Mouse (Mus musculus) CH12.LX (cell line): ENCODE measurements at regions not wholly inside any gene's neighbourhood (a gene's known extent, or its start where the extent isn't known, plus 50 kb on each side); places are given as distances from the start of the nearest gene placed in this dataset.

Experiments
- ELF1 ChIP-seq: IDR thresholded peaks from 2 replicates; pipeline ENCODE4 v1.6.1; 2014; ENCODE audit warnings: low read depth, mild to moderate bottlenecking, inconsistent platforms, low read length, improper control_type of control experiment
- EP300 ChIP-seq: IDR thresholded peaks from 2 replicates; pipeline ENCODE4 v1.6.1; 2011; ENCODE audit warnings: low read length, improper control_type of control experiment
- JUN ChIP-seq: IDR thresholded peaks from 2 replicates; pipeline ENCODE4 v1.6.1; 2011; ENCODE audit warnings: low read depth, mild to moderate bottlenecking, low read length, improper control_type of control experiment, moderate library complexity; ENCODE audit not compliant: insufficient read depth
- JUND ChIP-seq: conservative IDR thresholded peaks from 2 replicates; pipeline ENCODE4 v1.6.1; 2011; ENCODE audit warnings: low read depth, low read length, improper control_type of control experiment
- POLR2AphosphoS2 ChIP-seq: IDR thresholded peaks from 2 replicates; pipeline ENCODE4 v1.6.1; 2011; ENCODE audit warnings: low read depth, low read length, improper control_type of control experiment
- TCF12 ChIP-seq: IDR thresholded peaks from 2 replicates; pipeline ENCODE4 v1.6.1; 2014; ENCODE audit warnings: low read depth, mild to moderate bottlenecking, inconsistent platforms, low read length, improper control_type of control experiment
- ZNF384 ChIP-seq: IDR thresholded peaks from 2 replicates; pipeline ENCODE4 v1.6.1; 2012; ENCODE audit warnings: low read depth, low read length, improper control_type of control experiment, inconsistent platforms

DNA sequence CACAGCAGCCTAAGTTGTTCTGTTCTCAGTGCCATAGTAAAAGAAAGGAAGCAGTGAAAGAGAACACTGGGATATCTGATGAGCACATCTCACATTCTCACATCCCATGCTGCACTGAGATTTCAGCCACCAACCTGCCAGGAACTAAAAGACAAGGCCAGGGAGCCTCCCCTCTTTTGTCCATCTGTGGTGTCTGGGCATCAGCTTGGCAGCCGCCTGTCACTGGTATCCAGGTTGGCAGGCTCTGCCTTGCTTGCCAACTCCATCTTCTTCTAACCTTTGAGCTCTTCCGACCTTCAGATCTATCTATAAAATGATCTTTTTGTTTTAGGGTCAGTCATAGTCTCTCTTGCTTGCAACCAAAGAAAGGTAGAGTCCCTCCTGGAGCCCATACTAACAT, 228.5 kb upstream of the Mgmt start:
- TF ChIP-seq JUND = no peak
- TF ChIP-seq JUN = no peak
- no peak for TF ChIP-seq ELF1
- no peak for TF ChIP-seq ZNF384
- TF ChIP-seq EP300 = no peak
- TF ChIP-seq POLR2AphosphoS2 = no peak
- TF ChIP-seq TCF12 = no peak
